Mouse (Mus musculus) megakaryocyte, embryonic 14.5 days (primary cell): ENCODE data around the gene Max. TPM values are rescaled to one million over a fixed set of nuclear protein-coding genes. Genes with fewer than 3 reads are reported as not detected.

Experiments
- H3K27me3 ChIP-seq: replicated peaks from 2 replicates; pipeline ENCODE3; 2012; ENCODE audit warnings: inconsistent platforms
- H3K36me3 ChIP-seq: replicated peaks from 2 replicates; pipeline ENCODE3; 2012; ENCODE audit warnings: low read length, inconsistent platforms, mixed read lengths
- H3K4me1 ChIP-seq: 2 replicates; pipeline ENCODE4 v1.6.1; 2012; ENCODE audit warnings: inconsistent platforms
- H3K4me3 ChIP-seq: replicated peaks from 2 replicates; pipeline ENCODE3; 2012; ENCODE audit warnings: moderate library complexity, mild to moderate bottlenecking, inconsistent platforms
- H3K9me3 ChIP-seq: 2 replicates; pipeline ENCODE4 v1.6.1; 2012; ENCODE audit warnings: inconsistent platforms
- FLI1 ChIP-seq: IDR thresholded peaks from 2 replicates; pipeline ENCODE4 v1.6.1; 2012; ENCODE audit warnings: low read length, inconsistent platforms, mixed read lengths
- GATA1 ChIP-seq: IDR thresholded peaks from 3 replicates; pipeline ENCODE4 v1.6.1; 2012; ENCODE audit warnings: mixed read lengths, low read length, inconsistent platforms, borderline replicate concordance
- polyA plus RNA-seq: library from polyadenylated mRNA; stranded (reverse); fragments of >175 nt; gene quantifications from 2 replicates; pipeline ENCODE4 v1.2.3, GENCODE M21; 2012; ENCODE audit warnings: low replicate concordance; ENCODE audit not compliant: insufficient read depth

Gene Max
- polyA plus RNA-seq, 1 experiment = 114 TPM

GRCm38 (mm10) chr12:76892910-76893695 lies 68.9 kb downstream of the Max start:
- Histone ChIP-seq H3K27me3 (no peaks in the 10 kb centered on the region), H3K9me3 (no peaks in the 10 kb centered on the region), H3K36me3 (peaks cover 64% of the 10 kb centered on the region), H3K4me3 (no peak overlapping the region), H3K4me1 (peaks cover 21% of the 10 kb centered on the region)
- no peak for TF ChIP-seq FLI1
- TF ChIP-seq GATA1 = no peak

- Histone ChIP-seq H3K4me3 (no peak overlapping the region), H3K9me3 (no peaks in the 10 kb centered on the region), H3K36me3 (peaks cover 70% of the 10 kb centered on the region), H3K27me3 (no peaks in the 10 kb centered on the region), H3K4me1 (peaks cover 32% of the 10 kb centered on the region)
- no peak for TF ChIP-seq GATA1
- TF ChIP-seq FLI1 = no peak
These were observed 70.8 kb downstream of the Max start for GRCm38 (mm10) chr12:76891160-76891559.

DNA sequence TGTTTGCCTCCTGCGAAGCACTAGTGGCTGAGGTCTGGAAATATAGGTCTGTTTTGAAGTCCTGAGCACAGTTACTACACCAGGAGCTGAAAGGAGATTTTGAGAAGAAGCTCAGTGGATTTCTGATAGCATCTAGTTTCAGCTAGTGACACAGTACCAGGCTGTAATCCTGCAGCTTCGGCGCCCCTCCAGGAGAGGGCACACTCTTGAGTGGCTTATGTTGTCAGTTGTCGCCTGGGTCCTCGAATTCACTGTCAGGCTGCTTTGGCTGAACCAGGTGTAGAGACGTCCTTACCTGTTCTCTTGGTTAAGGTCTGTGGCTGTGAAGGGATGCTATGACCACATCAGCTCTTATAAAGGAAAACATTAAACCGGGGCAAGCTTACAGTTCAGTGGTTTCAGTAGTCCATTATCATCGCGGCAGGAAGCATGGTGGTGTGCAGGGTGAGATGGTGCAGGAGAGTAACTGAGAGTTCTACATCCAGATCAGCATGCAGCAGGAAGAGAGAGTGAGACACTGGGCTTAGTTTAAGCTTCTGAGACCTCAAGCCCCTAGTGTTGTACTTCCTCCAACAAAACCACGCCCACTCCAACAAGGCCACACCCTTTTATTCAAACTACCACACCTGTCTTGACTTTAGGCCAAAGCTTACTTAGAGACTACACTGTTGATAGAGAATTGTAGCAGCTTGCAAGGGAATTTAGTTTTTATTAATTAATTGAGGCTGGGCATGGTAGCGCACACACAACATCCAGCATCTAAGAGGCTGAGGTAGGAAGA lies 72.4 kb downstream of the Max start:
- H3K9me3 ChIP-seq = no peaks in the 10 kb centered on the region
- TF ChIP-seq FLI1 = no peak
- peaks cover 59% of the 10 kb centered on the region for H3K36me3 ChIP-seq

DNA sequence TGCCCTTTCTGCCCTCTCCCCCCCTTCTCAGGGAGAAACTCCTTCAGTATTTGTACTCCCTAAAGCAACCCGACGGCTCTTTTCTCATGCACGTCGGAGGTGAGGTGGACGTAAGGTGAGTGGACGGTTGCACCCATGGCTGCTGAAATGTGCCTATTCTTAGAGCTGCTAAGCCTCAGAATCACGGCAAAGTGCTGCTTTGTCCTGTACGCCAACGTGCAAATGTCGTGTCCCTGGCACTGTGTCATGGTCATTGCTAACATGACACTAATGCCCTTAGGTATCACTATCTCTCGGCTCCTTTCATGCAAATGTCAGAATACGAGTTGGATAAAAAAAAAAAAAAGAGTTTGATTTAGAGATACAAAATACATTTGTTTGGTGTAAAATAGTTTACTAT lies 74.1 kb downstream of the Max start:
- no peaks in the 10 kb centered on the region for H3K9me3 ChIP-seq
- peaks cover 36% of the 10 kb centered on the region for H3K4me1 ChIP-seq
- TF ChIP-seq GATA1 = no peak
- no peak for TF ChIP-seq FLI1
- H3K4me3 ChIP-seq = no peak overlapping the region
- peaks cover 60% of the 10 kb centered on the region for H3K36me3 ChIP-seq
- no peaks in the 10 kb centered on the region for H3K27me3 ChIP-seq

More for the DNA sequence above, 72.4 kb downstream of the Max start:
- Histone ChIP-seq H3K4me3 (no peak overlapping the region), H3K4me1 (peaks cover 36% of the 10 kb centered on the region), H3K27me3 (no peaks in the 10 kb centered on the region)

Other genes starting within 250 kb of the Max start
- 5.6 TPM in 1 of 2 replicates, not detected in the other for gene Churc1, start 196.7 kb downstream of the Max start, polyA plus RNA-seq
- gene Fntb, start 196.6 kb downstream of the Max start, polyA plus RNA-seq = 13.4 and 35.3 TPM in 2 replicates
- not detected in 2 replicates for gene Gpx2, start 166.6 kb downstream of the Max start, polyA plus RNA-seq
- gene Rab15, start 139.3 kb downstream of the Max start, polyA plus RNA-seq = not detected in 2 replicates